Mouse (Mus musculus) brain, embryonic 14.5 days (tissue): Measurements from ENCODE around the gene R3hcc1l. TPM values are rescaled to one million over a fixed set of nuclear protein-coding genes. Genes with fewer than 3 reads are reported as not detected.

ENCODE experiments used
- DNase-seq: peaks from one replicate; pipeline ENCODE4 v3.0.0-alpha.2; 2011; ENCODE audit warnings: low read depth
- CTCF ChIP-seq: fragments of 200-500 bp; IDR thresholded peaks from 2 replicates; pipeline ENCODE4 v1.5.1; 2012; ENCODE audit warnings: inconsistent platforms, mild to moderate bottlenecking, moderate library complexity, borderline replicate concordance; ENCODE audit not compliant: insufficient read depth, insufficient read length; ENCODE audit errors: extremely low read depth
- POLR2A ChIP-seq: fragments of 200-500 bp; IDR thresholded peaks from 2 replicates; pipeline ENCODE4 v1.6.1; 2012; ENCODE audit warnings: mild to moderate bottlenecking, inconsistent platforms, borderline replicate concordance; ENCODE audit not compliant: poor library complexity, insufficient read depth, insufficient read length, severe bottlenecking; ENCODE audit errors: extremely low read depth
- polyA plus RNA-seq: library from polyadenylated mRNA; depleted of rRNA; stranded (reverse); fragments of >200 nt; gene quantifications from 2 replicates; pipeline ENCODE4 v1.2.3, GENCODE M21; 2012; rRNA removed

R3hcc1l gene
- 8.7 and 13.4 TPM in 2 replicates for polyA plus RNA-seq

- peak; percentile 98 for DNase-seq
- peak; percentile 54; the same call in 1 of the 2 replicates for TF ChIP-seq CTCF
- peak; percentile 71; the same call in 1 of the 2 replicates for TF ChIP-seq POLR2A
Measured at GRCm38 (mm10) chr19:42518620-42519310, at the start of gene R3hcc1l. TSS of gene R3hcc1l (plus strand) at chr19:42518759.

- TF ChIP-seq CTCF (no peak), POLR2A (no peak)
- peak; percentile 33 for DNase-seq
Measured at GRCm38 (mm10) chr19:42471571-42471970, 47.0 kb upstream of the R3hcc1l start.

- TF ChIP-seq CTCF = no peak
- no peak for TF ChIP-seq POLR2A
- DNase-seq = peak; percentile 14
Measured at GRCm38 (mm10) chr19:42472831-42473230, 45.7 kb upstream of the R3hcc1l start.

- DNase-seq = no peak
- TF ChIP-seq POLR2A (no peak), CTCF (no peak)
Measured at GRCm38 (mm10) chr19:42477769-42478168, 40.8 kb upstream of the R3hcc1l start.

GRCm38 (mm10) chr19:42478303-42478702 lies 40.3 kb upstream of the R3hcc1l start:
- DNase-seq = no peak
- TF ChIP-seq POLR2A = no peak
- TF ChIP-seq CTCF = no peak

- DNase-seq = peak; percentile 36
- no peak for TF ChIP-seq CTCF
- TF ChIP-seq POLR2A = no peak
Measured at GRCm38 (mm10) chr19:42485443-42485842, 33.1 kb upstream of the R3hcc1l start.

- DNase-seq = no peak
- TF ChIP-seq POLR2A = no peak
- no peak for TF ChIP-seq CTCF
Measured at GRCm38 (mm10) chr19:42487261-42487660, 31.3 kb upstream of the R3hcc1l start.

GRCm38 (mm10) chr19:42493257-42493917 lies 25.2 kb upstream of the R3hcc1l start:
- DNase-seq = peak; percentile 42
- TF ChIP-seq CTCF = no peak

GRCm38 (mm10) chr19:42504156-42504555 lies 14.4 kb upstream of the R3hcc1l start:
- TF ChIP-seq POLR2A = no peak
- no peak for TF ChIP-seq CTCF
- DNase-seq = no peak

- TF ChIP-seq POLR2A = no peak
- TF ChIP-seq CTCF = no peak
- no peak for DNase-seq
Measured at GRCm38 (mm10) chr19:42509625-42510024, 8.9 kb upstream of the R3hcc1l start.

GRCm38 (mm10) chr19:42510276-42511171 lies 8.0 kb upstream of the R3hcc1l start:
- DNase-seq = no peak
- no peak for TF ChIP-seq CTCF
- TF ChIP-seq POLR2A = no peak
